Mouse (Mus musculus) MEL (cell line): Measurements from ENCODE around the gene Cbr1. TPM values are rescaled to one million over a fixed set of nuclear protein-coding genes. Genes with fewer than 3 reads are reported as not detected.

ENCODE experiments used
- DNase-seq: peaks from one replicate; pipeline ENCODE4 v3.0.0; 2011; ENCODE audit warnings: low read depth, low spot score
- H3K27ac ChIP-seq: 2 replicates; pipeline ENCODE4 v1.5.1; 2012; ENCODE audit warnings: low read depth, mild to moderate bottlenecking, control low read depth, low read length, moderate library complexity; ENCODE audit not compliant: control insufficient read depth
- H3K27me3 ChIP-seq, 2 experiments: fragments of 150-350 bp in 1 of 2; sonication (generic) in 1 of 2; 2 replicates each; pipeline ENCODE4 v1.6.1; 2012; ENCODE audit warnings: low read length in 2 of 2, mild to moderate bottlenecking in 2 of 2, improper control_type of control experiment in 1 of 2, moderate library complexity in 1 of 2; ENCODE audit not compliant: insufficient read depth in 2 of 2, control insufficient read depth in 1 of 2
- H3K36me3 ChIP-seq, 2 experiments: 2 replicates each; pipeline ENCODE4 v1.6.1; 2012 to 2014; ENCODE audit warnings: low read length in 2 of 2, improper control_type of control experiment in 1 of 2, inconsistent platforms in 1 of 2, mild to moderate bottlenecking in 1 of 2; ENCODE audit not compliant: insufficient read depth in 2 of 2, control insufficient read depth in 1 of 2
- H3K4me1 ChIP-seq, 2 experiments: fragments of 150-350 bp in 1 of 2; sonication (generic) in 1 of 2; 2 replicates each; pipeline ENCODE4 v1.6.1; 2012; ENCODE audit warnings: low read length in 2 of 2, improper control_type of control experiment in 1 of 2, mild to moderate bottlenecking in 1 of 2; ENCODE audit not compliant: insufficient read depth in 2 of 2, control insufficient read depth in 1 of 2
- H3K4me3 ChIP-seq, 2 experiments: fragments of 150-350 bp in 1 of 2; sonication (generic) in 1 of 2; 2 replicates each; pipeline ENCODE4 v1.5.1; 2012; ENCODE audit warnings: low read depth in 2 of 2, low read length in 2 of 2, mild to moderate bottlenecking in 2 of 2, moderate library complexity in 2 of 2, control low read depth in 1 of 2, improper control_type of control experiment in 1 of 2; ENCODE audit not compliant: control insufficient read depth in 1 of 2, insufficient read depth in 1 of 2
- H3K79me2 ChIP-seq: 2 replicates; pipeline ENCODE4 v1.6.1; 2012; ENCODE audit warnings: mild to moderate bottlenecking, low read length, moderate library complexity; ENCODE audit not compliant: control insufficient read depth, poor library complexity, insufficient read depth
- H3K9ac ChIP-seq: 2 replicates; pipeline ENCODE4 v1.6.1; 2012; ENCODE audit warnings: low read depth, mild to moderate bottlenecking, control low read depth, low read length, moderate library complexity; ENCODE audit not compliant: control insufficient read depth, poor library complexity, severe bottlenecking
- H3K9me3 ChIP-seq: fragments of 150-350 bp; sonication (generic); replicated peaks from 2 replicates; pipeline ENCODE4 v1.6.1; 2012; ENCODE audit warnings: mild to moderate bottlenecking, low read length, improper control_type of control experiment, moderate library complexity; ENCODE audit not compliant: insufficient read depth
- BHLHE40 ChIP-seq: IDR thresholded peaks from 2 replicates; pipeline ENCODE4 v1.6.1; 2012; ENCODE audit warnings: low read depth, mild to moderate bottlenecking, inconsistent platforms, low read length, improper control_type of control experiment, borderline replicate concordance
- CHD1 ChIP-seq: IDR thresholded peaks from 2 replicates; pipeline ENCODE4 v1.6.1; 2012; ENCODE audit warnings: low read depth, mild to moderate bottlenecking, inconsistent platforms, low read length, improper control_type of control experiment
- CHD2 ChIP-seq: IDR thresholded peaks from 2 replicates; pipeline ENCODE4 v1.6.1; 2011; ENCODE audit warnings: low read length, improper control_type of control experiment
- CTCF ChIP-seq, 3 experiments: IDR thresholded peaks in 2 of 3; conservative IDR thresholded peaks in 1 of 3; 2 replicates each; pipeline ENCODE4 v1.5.1; 2011 to 2012; ENCODE audit warnings: low read length in 3 of 3, low read depth in 2 of 3, mild to moderate bottlenecking in 2 of 3, improper control_type of control experiment in 1 of 3, inconsistent platforms in 1 of 3, mixed read lengths in 1 of 3, moderate library complexity in 1 of 3; ENCODE audit not compliant: control insufficient read depth in 1 of 3, insufficient read depth in 1 of 3, poor library complexity in 1 of 3, severe bottlenecking in 1 of 3
- E2F4 ChIP-seq: IDR thresholded peaks from 2 replicates; pipeline ENCODE4 v1.6.1; 2011; ENCODE audit warnings: low read depth, low read length, improper control_type of control experiment, borderline replicate concordance
- ELF1 ChIP-seq: IDR thresholded peaks from 2 replicates; pipeline ENCODE4 v1.6.1; 2014; ENCODE audit warnings: low read depth, mild to moderate bottlenecking, inconsistent platforms, low read length, improper control_type of control experiment, moderate library complexity
- ETS1 ChIP-seq: IDR thresholded peaks from 2 replicates; pipeline ENCODE4 v1.6.1; 2012; ENCODE audit warnings: low read depth, mild to moderate bottlenecking, inconsistent platforms, low read length, improper control_type of control experiment, moderate library complexity
- GABPA ChIP-seq: IDR thresholded peaks from 2 replicates; pipeline ENCODE4 v1.6.1; 2012; ENCODE audit warnings: low read depth, mild to moderate bottlenecking, inconsistent platforms, low read length, improper control_type of control experiment, moderate library complexity
- GATA1 ChIP-seq: IDR thresholded peaks from 2 replicates; pipeline ENCODE4 v1.6.1; 2011; ENCODE audit warnings: low read depth, low read length, improper control_type of control experiment
- HCFC1 ChIP-seq: IDR thresholded peaks from 2 replicates; pipeline ENCODE4 v1.6.1; 2012; ENCODE audit warnings: low read depth, mild to moderate bottlenecking, inconsistent platforms, low read length, improper control_type of control experiment, moderate library complexity
- JUND ChIP-seq: IDR thresholded peaks from 2 replicates; pipeline ENCODE4 v1.6.1; 2011; ENCODE audit warnings: low read depth, mild to moderate bottlenecking, improper control_type of control experiment, low read length
- MAFK ChIP-seq: IDR thresholded peaks from 2 replicates; pipeline ENCODE4 v1.6.1; 2011; ENCODE audit warnings: low read depth, mild to moderate bottlenecking, low read length, improper control_type of control experiment, borderline replicate concordance
- MAX ChIP-seq: IDR thresholded peaks from 2 replicates; pipeline ENCODE4 v1.6.1; 2011; ENCODE audit warnings: low read length, improper control_type of control experiment
- MAZ ChIP-seq: IDR thresholded peaks from 2 replicates; pipeline ENCODE4 v1.6.1; 2012; ENCODE audit warnings: low read depth, mild to moderate bottlenecking, inconsistent platforms, low read length, improper control_type of control experiment
- MEF2A ChIP-seq: IDR thresholded peaks from 2 replicates; pipeline ENCODE4 v1.6.1; 2014; ENCODE audit warnings: low read depth, mild to moderate bottlenecking, inconsistent platforms, low read length, improper control_type of control experiment; ENCODE audit not compliant: poor library complexity, insufficient replicate concordance, severe bottlenecking; ENCODE audit errors: extremely low read depth
- MXI1 ChIP-seq: IDR thresholded peaks from 2 replicates; pipeline ENCODE4 v1.6.1; 2011; ENCODE audit warnings: mild to moderate bottlenecking, low read depth, low read length, improper control_type of control experiment
- MYB ChIP-seq: IDR thresholded peaks from 2 replicates; pipeline ENCODE4 v1.6.1; 2011; ENCODE audit warnings: mild to moderate bottlenecking, low read depth, low read length, improper control_type of control experiment
- NELFE ChIP-seq: IDR thresholded peaks from 2 replicates; pipeline ENCODE4 v1.6.1; 2011; ENCODE audit warnings: low read depth, low read length, improper control_type of control experiment
- NRF1 ChIP-seq: IDR thresholded peaks from 2 replicates; pipeline ENCODE4 v1.6.1; 2014; ENCODE audit warnings: low read depth, mild to moderate bottlenecking, inconsistent platforms, low read length, improper control_type of control experiment, moderate library complexity; ENCODE audit not compliant: poor library complexity, insufficient read depth, severe bottlenecking
- POLR2A ChIP-seq, 2 experiments: IDR thresholded peaks; 2 replicates each; pipeline ENCODE4 v1.6.1; 2011 to 2012; ENCODE audit warnings: low read length in 2 of 2, mild to moderate bottlenecking in 2 of 2, control low read depth in 1 of 2, improper control_type of control experiment in 1 of 2, low read depth in 1 of 2, moderate library complexity in 1 of 2; ENCODE audit not compliant: control insufficient read depth in 1 of 2, insufficient read depth in 1 of 2, poor library complexity in 1 of 2
- POLR2AphosphoS2 ChIP-seq: IDR thresholded peaks from 2 replicates; pipeline ENCODE4 v1.6.1; 2011; ENCODE audit warnings: low read length, improper control_type of control experiment
- RCOR1 ChIP-seq: IDR thresholded peaks from 2 replicates; pipeline ENCODE4 v1.6.1; 2012; ENCODE audit warnings: low read depth, mild to moderate bottlenecking, inconsistent platforms, low read length, improper control_type of control experiment
- SIN3A ChIP-seq: IDR thresholded peaks from 2 replicates; pipeline ENCODE4 v1.6.1; 2012; ENCODE audit warnings: low read length, improper control_type of control experiment, inconsistent platforms
- SMC3 ChIP-seq: IDR thresholded peaks from 2 replicates; pipeline ENCODE4 v1.6.1; 2011; ENCODE audit warnings: low read depth, low read length, improper control_type of control experiment
- TAL1 ChIP-seq: IDR thresholded peaks from 2 replicates; pipeline ENCODE4 v1.6.1; 2012; ENCODE audit warnings: mild to moderate bottlenecking, inconsistent platforms, low read length, moderate library complexity, mixed read lengths
- TCF12 ChIP-seq: IDR thresholded peaks from 2 replicates; pipeline ENCODE4 v1.6.1; 2014; ENCODE audit warnings: low read depth, mild to moderate bottlenecking, inconsistent platforms, low read length, improper control_type of control experiment, moderate library complexity
- UBTF ChIP-seq: IDR thresholded peaks from 2 replicates; pipeline ENCODE4 v1.6.1; 2012; ENCODE audit warnings: low read depth, mild to moderate bottlenecking, inconsistent platforms, low read length, improper control_type of control experiment, moderate library complexity, borderline replicate concordance; ENCODE audit not compliant: insufficient read depth
- USF2 ChIP-seq, 2 experiments: IDR thresholded peaks; 2 replicates each; pipeline ENCODE4 v1.6.1; 2011 to 2012; ENCODE audit warnings: improper control_type of control experiment in 2 of 2, low read length in 2 of 2, borderline replicate concordance in 1 of 2, inconsistent platforms in 1 of 2, low read depth in 1 of 2, mild to moderate bottlenecking in 1 of 2; ENCODE audit not compliant: insufficient read depth in 1 of 2
- ZC3H11A ChIP-seq: IDR thresholded peaks from 2 replicates; pipeline ENCODE4 v1.6.1; 2012; ENCODE audit warnings: low read depth, mild to moderate bottlenecking, inconsistent platforms, low read length, improper control_type of control experiment
- ZKSCAN1 ChIP-seq: IDR thresholded peaks from 2 replicates; pipeline ENCODE4 v1.6.1; 2012; ENCODE audit warnings: low read depth, mild to moderate bottlenecking, inconsistent platforms, low read length, improper control_type of control experiment, moderate library complexity
- ZMIZ1 ChIP-seq: IDR thresholded peaks from 2 replicates; pipeline ENCODE4 v1.6.1; 2012; ENCODE audit warnings: low read depth, mild to moderate bottlenecking, inconsistent platforms, low read length, improper control_type of control experiment, moderate library complexity
- ZNF384 ChIP-seq: IDR thresholded peaks from 2 replicates; pipeline ENCODE4 v1.6.1; 2012; ENCODE audit warnings: low read depth, mild to moderate bottlenecking, inconsistent platforms, low read length, improper control_type of control experiment
- polyA plus RNA-seq, 2 experiments: library from polyadenylated mRNA; stranded (reverse) in 1 of 2; unstranded in 1 of 2; fragments of >175 nt in 1 of 2; fragments of >200 nt in 1 of 2; gene quantifications; 2 replicates each; pipeline versions ENCODE4 v1.2.1 to v1.2.4; 2012; ENCODE audit warnings: low replicate concordance in 2 of 2, low read depth in 1 of 2; ENCODE audit not compliant: insufficient read length in 2 of 2, insufficient read depth in 1 of 2, missing spikeins in 1 of 2
- total RNA-seq: library from RNA; depleted of rRNA; stranded (reverse); fragments of 300-350 nt; gene quantifications from 2 replicates; pipeline ENCODE4 v1.2.3, GENCODE M21; 2012

The Cbr1 gene
- total and polyA plus RNA-seq, 3 experiments: 63.0 to 140 TPM; not detected in 1

DNA sequence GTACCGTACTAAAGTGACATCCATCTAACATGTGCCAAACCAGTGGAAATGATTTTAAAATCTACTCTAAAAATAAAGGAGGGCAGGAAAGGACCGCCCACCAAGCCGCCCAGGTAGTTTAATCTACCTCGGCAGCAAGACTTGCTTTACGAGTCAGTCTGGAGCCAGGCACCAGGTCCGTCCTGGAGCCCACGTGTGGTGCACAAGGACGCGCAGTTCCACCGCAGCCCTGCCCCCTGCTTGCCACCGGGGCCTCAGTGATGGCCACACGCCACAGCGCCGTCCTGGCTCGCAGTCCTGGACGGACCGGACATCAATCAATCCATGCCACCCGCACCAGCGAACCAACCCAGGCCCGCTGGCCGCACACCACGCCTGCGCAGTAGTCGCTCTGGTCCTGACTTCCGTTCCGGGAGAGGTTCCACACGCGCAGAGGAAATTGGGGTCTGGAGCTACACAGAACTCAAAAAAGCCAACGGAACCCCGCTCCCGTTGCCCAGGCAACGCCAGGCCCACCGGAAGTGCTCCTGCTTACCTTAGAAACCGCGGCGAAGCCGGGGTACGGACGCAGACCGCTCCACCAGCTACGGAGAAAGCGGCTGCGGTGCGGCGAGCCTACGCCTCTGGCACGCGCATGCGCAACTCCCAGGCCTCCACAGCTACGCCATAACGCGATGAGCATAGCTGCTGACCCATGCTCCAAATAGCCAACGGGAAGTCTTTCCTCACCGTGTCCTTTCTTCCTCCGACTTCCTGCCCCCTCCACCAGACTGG is 2.0 kb upstream of the Cbr1 start, which contains the start of gene Setd4 (continued):
- TF ChIP-seq ZKSCAN1: no peak
- no peak for TF ChIP-seq USF2 (IDR thresholded peaks at IDR 0.05; ENCODE audit: borderline replicate concordance in 1 of 2, insufficient read depth in 1 of 2, low read depth in 1 of 2, low read length in 2 of 2)
- TF ChIP-seq BHLHE40: no peak
- no peak for TF ChIP-seq CTCF (IDR thresholded peaks at IDR 0.05 in 2 of 3, conservative IDR thresholded peaks at IDR 0.05 in 1 of 3; ENCODE audit: control insufficient read depth in 1 of 3, insufficient read depth in 1 of 3, low read depth in 2 of 3, low read length in 3 of 3, poor library complexity in 1 of 3, severe bottlenecking in 1 of 3)
- no peak for TF ChIP-seq MEF2A
- TF ChIP-seq ZMIZ1: peak; percentile 90
- peak; percentile 63 for TF ChIP-seq MAX
- peak; percentile 43; the same call in 1 of the 2 replicates for TF ChIP-seq ZNF384
- peak; percentile 64 for TF ChIP-seq TCF12
- peak; percentile 67 for TF ChIP-seq ELF1
- peak; percentile 89 for TF ChIP-seq POLR2AphosphoS2
- peak; percentile 87 for TF ChIP-seq NRF1
- no peak for TF ChIP-seq CHD1
- no peak for TF ChIP-seq GABPA
- TF ChIP-seq HCFC1: peak; percentile 74
- TF ChIP-seq CHD2: no peak
- TF ChIP-seq, all 39 proteins: peak for 15

DNA sequence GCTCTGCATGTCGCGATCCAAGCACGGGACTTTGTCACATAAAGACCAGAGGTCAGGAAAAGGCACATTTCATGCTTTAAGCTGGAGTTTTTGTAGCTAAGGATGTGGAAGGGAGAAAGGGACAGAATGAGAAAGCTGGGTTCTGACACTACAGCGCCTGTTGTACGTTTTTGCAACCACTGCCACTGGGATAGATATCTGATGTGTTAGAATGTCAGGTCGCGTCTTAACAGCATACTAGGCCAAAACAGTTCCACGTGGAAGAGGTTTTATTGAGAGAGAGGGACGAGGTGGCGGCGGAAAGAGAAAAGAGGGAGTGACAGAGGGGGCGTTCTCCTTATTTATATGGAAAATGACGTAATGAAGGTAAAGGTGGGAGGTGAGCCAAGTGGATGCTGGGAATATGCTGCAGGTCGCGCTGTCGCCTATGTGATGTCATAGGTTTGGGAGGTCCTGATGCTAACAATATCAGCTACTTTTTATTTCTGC is 1.1 kb upstream of the Cbr1 start:
- peaks cover 0 to 12% of the 10 kb centered on the region in 2 experiments; a peak in 2 of 4 replicates for H3K36me3 ChIP-seq
- TF ChIP-seq MYB (no peak), MXI1 (peak; percentile 91), RCOR1 (no peak), NRF1 (no peak), NELFE (peak; percentile 55), ZC3H11A (no peak), E2F4 (no peak), SIN3A (peak; percentile 84), ETS1 (peak; percentile 67; the same call in 1 of the 2 replicates), POLR2A (IDR thresholded peaks at IDR 0.05; ENCODE audit: control insufficient read depth in 1 of 2, insufficient read depth in 1 of 2, low read depth in 1 of 2, low read length in 2 of 2, poor library complexity in 1 of 2) (no peak), HCFC1 (peak; percentile 85), GATA1 (no peak), MAZ (no peak; the same call in 1 of the 2 replicates), UBTF (no peak), JUND (no peak), MAFK (no peak), CTCF (IDR thresholded peaks at IDR 0.05 in 2 of 3, conservative IDR thresholded peaks at IDR 0.05 in 1 of 3; ENCODE audit: control insufficient read depth in 1 of 3, insufficient read depth in 1 of 3, low read depth in 2 of 3, low read length in 3 of 3, poor library complexity in 1 of 3, severe bottlenecking in 1 of 3) (no peak), SMC3 (no peak), CHD2 (no peak), GABPA (no peak), ZNF384 (no peak), TAL1 (no peak), ZMIZ1 (no peak)

More for the DNA sequence above, 1.1 kb upstream of the Cbr1 start:
- DNase-seq: peak; percentile 84
- Histone ChIP-seq H3K79me2 (peaks cover 12% of the 10 kb centered on the region), H3K4me3 (peak overlapping the region; percentile 59 to 72), H3K9ac (peak overlapping the region; percentile 80), H3K27ac (peak overlapping the region; percentile 70), H3K9me3 (no peaks in the 10 kb centered on the region), H3K4me1 (peaks cover 0 to 7% of the 10 kb centered on the region in 2 experiments; a peak in 2 of 4 replicates), H3K27me3 (no peaks in the 10 kb centered on the region)
